Mouse (Mus musculus): ENCODE data around the gene Anp32e. TPM values are rescaled to one million over a fixed set of nuclear protein-coding genes. Genes with fewer than 3 reads are reported as not detected.
"Not testable (repeated sequence)": the region's sequence is repeated elsewhere in the genome, so short reads cannot be mapped to it uniquely, and the experiment has no call there.

Anp32e gene
- polyA plus RNA-seq, 1 experiment = 13.1 TPM

DNA sequence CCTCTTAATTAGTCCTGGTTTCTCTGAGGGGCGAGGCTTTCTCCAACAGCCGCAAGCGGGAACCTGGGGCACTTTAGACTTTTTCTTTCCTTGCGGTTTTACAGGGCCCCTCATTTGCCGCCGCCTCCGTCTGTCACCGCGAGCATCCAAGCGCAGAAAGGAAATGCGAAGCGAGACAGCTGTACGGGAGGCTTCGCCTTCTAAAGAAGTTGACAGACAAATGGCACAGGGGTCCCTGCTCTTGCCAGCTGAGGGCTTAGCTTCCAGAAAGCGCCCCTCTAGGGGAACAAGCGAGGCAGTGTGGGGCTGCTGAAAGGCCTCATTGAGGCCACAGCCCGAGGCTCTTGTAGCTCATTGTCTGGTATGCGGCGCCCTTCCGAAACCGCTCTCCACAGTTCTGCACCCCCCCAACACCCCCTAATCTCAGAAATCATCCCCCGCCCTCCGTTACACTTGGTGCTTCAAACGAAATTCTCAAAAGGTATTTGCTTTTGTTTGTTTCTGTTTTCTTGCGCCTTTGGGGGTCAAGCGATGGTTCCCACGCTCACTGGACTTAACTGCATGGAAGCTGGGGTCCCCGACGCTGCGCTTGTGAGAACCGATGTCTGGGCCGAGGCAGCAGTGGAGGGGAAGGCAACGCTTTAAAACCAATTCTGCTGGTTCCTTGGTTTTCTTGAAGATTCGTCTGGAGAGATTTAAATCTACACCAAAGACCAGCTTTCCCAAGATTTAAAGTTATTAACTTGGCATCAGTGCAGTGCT is 44.0 kb downstream of the Anp32e start:
- DNase-seq (ENCODE audit: low read depth) = no peak

DNA sequence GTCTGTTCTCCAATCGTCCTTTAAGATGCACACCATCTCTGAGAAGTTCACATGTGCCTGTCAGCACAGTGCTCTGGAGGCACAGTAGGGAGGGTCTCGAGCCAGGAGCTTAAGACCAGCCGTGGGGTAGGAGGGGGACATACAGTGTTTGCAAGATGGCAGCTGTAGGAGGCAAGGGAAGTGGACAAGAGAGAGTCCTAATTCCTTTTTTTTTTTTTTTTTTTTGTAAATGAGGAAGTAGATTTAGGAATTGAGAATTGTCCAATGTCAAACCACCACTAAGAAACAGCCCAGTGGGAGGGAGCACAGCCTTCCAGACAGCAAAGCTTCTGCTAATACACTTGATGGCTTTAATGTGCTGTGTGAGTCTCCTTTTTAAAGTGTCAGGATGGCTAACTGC is 48.0 kb downstream of the Anp32e start:
- no peak for DNase-seq (ENCODE audit: low read depth)

DNA sequence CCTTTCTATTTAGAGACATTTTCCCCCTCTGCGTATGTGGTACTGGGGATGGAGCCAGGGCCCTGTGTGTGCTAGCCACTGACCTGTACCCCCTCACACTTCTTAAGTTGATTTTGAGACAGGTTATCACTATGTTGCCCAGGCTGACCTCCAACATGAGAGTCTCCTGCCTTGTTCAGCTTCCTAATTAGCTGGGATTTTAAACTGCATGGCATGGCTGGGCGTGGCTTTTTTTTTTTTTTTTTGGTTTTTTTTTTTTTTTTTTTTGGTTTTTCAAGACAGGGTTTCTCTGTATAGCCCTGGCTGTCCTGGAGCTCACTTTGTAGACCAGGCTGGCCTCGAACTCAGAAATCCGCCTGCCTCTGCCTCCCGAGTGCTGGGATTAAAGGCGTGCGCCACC is 48.5 kb downstream of the Anp32e start:
- DNase-seq (ENCODE audit: low read depth) = not testable (repeated sequence)

DNA sequence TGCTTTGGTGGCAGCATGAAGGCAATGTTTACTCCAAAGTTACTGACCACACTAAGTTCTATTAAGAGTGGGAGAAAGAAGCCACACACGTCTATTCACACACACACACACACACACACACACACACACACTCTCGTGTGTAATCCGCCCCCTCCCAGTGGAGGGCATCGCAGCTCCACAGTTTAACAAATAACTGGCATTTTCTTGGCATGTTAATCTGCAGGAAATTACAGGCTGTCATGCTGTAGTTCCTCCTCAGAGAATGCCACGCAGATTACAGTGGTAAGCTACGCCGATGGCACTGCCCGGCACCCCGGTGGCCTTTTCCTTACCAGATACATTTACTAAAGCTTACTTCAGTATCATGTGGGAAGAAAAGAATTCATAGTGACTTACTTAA is 49.2 kb downstream of the Anp32e start:
- DNase-seq (ENCODE audit: low read depth) = no peak

DNA sequence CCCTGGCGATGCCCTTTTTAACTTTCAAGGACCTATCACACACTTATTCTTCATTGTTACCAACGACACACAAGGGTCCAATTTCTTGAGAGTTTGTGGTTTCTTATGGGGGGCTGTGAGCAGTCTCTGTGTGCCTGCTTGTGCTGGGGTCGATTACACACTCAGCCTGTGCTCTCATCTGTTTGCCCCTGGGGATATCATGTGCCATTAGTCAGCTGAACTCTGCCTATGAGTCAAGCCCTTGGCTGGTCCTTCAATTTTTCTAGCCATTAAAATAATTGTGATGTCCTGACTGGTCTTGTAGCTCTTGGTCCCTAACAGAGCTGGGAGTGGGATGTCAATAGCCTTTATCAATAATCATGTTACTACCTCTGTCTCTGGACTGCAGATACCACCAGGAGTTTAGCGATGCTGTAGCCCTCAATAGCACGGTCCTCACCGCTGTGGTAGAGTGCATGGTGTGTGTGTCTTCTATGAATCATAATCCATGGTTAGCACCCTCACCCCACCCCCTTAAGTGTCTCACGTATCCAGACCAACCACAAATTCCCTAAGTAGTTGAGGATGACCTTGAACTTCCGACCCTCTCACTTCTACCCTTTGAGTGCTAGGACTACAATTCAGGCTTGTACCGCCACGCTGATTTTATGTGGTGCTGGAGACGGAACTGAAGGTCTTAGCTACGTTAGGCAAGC is 51.4 kb downstream of the Anp32e start:
- no peak for DNase-seq (ENCODE audit: low read depth)

DNA sequence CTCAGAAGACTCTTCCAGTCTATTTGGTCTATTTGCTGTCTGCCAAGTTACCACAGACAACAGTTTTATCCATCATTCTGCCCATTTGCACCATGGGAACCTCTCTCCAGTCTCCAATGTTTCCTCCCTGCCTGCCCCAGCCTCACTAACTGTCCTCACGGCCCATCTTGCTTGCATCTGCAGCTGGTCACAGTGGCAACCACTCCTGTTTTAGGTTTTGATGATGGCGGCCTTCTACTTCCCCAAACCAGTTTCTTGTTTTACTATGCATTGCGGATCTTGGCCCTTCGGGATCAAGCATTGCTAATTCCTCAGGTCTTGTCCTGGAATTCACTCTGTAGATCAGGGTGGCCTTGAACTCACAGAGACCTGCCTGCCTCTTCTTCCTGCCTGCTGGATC is 53.1 kb downstream of the Anp32e start:
- no peak for DNase-seq (ENCODE audit: low read depth)

DNA sequence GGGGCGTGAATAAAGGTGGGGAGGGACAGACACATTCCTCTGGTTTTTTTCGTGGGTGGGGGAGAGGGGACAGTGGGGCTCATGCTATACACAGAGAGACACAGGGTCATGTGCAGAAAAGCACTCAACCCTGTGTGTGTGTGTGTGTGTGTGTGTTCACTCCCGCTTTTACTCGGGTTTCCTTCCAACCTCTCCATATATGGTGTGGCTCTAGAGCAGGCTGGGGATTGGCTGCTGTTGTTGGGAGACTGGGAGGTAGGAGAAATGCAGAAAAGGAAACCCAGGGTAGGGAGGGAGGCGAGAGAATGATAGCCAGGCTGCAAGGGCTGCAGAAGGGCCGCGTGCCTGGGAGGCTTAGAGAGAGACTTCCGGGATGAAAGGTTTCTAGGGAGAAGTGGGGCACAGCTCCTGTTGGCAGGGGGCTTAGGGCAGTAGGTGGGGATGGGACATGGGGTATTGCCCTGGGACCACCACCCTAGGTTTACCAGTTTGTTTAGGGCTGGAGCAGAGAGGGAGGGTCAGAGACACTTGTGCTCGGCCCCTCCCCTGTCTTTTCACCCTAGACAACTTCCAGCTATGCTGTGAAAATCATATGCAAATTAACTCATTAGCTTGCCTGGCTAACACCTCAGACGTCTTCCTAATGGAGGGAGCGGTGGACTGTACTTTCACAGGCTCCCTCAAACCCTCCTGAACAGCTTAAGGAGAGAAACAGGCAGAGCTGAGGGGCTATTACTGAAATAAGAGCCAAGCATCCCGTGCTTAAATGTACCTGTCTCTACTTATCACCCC is 56.4 kb downstream of the Anp32e start:
- no peak for DNase-seq (ENCODE audit: low read depth)

DNA sequence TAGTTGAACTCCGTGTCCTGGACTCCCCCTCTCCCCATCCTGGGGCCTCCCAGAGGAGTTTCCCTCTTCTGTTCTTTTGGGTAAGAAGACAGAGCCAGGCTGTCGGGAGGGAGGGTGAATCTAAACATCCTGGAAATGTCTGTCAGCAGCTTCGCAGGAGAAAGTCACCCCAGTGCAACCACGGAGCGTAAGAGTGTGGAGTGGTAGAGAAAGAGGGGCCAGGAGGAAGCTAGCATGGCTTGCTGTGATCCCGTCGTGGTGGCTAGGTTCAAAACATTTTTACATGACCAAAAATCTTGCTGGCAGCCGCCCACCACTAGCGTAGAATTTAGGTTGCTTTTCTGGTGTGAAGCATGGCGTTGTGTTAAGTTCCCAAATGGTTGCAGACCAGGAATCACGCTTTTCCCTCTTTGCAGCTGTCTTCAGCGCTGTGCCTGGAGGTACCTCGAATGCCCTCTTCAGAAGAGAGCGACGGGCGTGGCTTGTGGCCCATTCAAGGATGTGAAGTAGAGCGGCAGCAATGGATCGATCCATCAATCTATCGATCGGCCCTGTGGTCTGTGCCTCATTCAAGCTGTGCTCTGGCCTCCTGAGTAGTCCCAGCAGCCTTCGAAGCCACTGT is 57.1 kb downstream of the Anp32e start:
- DNase-seq (ENCODE audit: low read depth) = no peak

DNA sequence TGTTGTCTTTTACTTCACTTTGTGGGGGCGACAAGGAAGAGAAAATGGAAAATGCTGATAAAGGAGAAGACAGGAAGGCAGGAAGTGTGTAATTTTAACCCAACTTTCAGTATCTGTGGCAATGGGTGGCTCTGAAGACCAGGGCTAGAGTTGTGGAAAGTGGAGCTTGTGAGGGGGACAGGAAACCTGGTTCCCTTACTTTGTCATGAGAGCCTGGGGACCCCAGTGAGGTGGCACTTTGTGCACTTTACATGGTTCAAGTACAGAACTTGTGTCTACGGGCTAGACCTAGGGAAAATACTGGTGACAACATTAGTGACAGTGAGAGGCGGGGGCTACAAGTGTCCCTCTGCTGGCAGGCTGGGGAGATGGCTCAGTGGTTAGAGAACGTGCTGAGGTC is 57.9 kb downstream of the Anp32e start:
- DNase-seq (ENCODE audit: low read depth) = no peak

DNA sequence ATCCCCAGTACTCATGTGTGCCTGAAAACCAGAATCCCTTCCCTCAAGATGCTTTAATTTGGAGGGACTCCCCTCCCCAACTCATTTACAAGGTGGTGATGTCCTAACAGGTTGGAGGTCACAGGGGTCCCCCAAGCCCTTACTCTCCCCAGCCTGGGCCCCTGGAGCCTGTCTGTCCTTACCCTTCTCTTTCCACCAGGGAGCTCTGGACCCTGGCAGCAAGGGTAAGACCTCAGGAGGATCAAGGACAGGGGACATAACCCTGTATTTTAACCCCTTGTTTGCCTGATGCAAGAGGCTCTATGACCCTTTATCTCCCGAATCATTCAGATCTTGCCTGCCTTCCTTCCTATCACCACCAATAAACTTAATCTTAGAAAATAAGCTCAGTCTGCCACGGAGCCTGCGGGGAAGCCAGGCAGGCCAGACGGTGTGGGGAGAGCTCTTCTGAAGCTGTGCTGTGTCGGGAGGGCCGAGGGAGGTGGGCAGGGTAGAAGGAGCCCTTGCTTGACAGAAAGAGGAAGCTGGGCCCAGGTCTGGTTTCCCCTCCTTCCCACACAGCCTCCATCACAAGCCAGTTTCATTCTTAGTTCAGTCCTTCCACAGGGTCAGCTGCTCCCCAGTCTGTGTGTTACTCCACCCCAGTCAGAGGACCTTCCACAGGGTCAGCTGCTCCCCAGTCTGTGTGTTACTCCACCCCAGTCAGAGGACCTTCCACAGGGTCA is 58.5 kb downstream of the Anp32e start:
- DNase-seq (ENCODE audit: low read depth) = no peak

DNA sequence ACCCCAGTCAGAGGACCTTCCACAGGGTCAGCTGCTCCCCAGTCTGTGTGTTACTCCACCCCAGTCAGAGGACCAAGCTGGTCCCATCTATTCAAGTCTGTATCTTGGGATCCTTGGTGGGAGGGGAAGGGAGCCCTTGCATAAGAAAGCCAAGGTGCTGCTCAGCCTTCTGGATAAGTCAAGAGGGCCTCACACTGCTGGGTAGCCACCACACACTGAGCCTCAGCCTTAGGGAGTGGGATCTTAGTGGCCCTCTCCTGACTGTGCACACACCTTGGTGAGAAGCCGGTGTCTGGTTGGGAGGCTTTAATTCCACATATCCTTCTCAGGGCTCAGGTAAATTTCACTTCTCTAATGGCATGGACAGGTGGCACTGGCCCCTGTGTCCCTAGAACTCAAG is 59.1 kb downstream of the Anp32e start:
- DNase-seq (ENCODE audit: low read depth) = no peak

DNA sequence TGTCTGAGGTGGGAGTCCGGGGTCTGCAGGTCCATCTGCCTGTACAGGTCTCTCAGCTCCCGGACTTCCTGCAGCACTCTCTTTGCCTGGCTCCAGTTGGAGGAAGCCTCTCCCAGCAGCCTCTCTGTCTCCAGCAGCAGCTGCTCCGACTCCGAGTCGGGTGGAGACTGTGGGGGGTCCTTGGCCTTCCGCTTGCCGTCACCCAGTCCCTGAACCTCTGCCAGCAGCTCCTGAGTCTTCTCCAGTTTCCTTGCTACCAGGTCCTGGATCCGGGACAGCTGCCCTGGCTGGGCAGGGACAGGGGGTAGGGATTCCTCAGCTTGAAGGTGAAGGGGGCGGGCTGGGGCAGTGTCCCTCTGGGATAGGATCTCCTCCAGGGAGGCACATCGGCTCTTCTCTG is 59.9 kb downstream of the Anp32e start:
- DNase-seq (ENCODE audit: low read depth) = no peak

DNA sequence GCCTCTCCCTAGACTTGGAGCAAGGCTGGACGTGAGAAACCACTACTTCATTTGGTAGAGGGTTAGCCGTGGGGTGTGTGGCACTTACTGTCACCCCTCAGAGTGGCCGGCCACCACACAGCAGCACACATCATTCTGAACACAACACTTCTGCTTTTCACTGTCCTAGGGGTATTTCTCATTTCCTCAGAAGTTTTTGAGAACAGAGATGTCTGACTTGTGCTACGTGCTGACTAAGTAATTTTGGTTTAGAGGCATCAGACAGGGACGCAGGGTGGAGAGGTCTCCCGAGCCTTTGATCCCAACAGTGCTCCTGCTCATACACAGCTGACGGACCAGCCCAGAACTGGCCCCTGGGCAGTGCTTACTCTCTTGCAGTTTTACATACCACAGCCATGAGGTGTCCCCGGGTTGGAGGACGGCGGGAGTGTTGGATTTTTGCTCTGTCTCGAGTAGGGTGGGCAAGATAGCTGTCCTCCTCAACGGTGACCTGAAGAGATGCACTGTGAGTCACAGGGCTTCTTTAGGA is 61.4 kb downstream of the Anp32e start:
- no peak for DNase-seq (ENCODE audit: low read depth)

DNA sequence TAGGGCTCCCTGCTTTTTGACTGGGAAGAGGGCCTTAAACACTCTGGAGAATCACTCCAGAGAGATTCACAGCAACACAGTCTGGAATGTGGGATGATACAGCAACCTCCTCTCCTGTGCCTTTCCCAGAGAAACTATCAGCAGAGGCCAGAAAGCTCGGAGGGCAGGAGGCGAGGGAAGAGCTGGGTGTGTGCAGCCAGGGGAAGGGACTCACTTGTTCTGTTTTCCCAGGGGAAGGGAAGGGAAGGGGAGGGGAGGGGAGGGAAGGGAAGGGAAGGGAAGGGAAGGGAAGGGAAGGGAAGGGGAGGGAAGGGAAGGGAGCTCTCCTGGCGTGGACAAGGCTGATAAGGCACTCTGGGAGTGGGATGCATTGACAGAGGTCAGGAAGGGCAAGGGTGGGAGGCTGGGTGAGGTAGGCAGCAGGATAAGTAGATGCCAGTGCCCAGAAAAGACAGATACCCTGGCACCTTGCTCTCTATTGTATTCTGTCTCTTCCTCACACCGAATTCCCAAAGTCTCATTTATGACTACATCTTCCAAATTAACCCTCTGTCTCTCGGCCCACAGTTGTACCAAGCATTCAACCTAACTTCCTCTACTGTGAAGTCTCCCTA is 64.1 kb downstream of the Anp32e start:
- no peak for DNase-seq (ENCODE audit: low read depth)

DNA sequence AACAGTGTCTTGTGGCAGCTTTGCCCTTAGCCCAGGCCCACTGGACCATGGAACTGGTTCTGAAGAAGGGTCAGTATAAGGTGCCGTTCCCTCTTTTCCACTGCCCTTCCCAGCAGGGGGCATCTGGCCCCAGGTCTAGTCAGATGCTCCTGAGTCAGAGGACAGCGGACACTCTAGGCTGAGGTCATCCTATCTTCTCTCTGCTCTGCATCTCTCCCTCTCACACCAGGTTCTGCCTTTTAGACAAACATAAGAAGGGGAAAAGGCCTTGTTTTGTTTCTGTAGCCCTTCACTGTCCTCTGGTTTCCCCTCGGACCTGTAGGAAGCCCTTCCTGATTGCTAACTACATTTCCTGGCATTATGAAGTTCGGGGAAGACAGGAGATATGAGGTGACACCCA is 64.8 kb downstream of the Anp32e start:
- no peak for DNase-seq (ENCODE audit: low read depth)

DNA sequence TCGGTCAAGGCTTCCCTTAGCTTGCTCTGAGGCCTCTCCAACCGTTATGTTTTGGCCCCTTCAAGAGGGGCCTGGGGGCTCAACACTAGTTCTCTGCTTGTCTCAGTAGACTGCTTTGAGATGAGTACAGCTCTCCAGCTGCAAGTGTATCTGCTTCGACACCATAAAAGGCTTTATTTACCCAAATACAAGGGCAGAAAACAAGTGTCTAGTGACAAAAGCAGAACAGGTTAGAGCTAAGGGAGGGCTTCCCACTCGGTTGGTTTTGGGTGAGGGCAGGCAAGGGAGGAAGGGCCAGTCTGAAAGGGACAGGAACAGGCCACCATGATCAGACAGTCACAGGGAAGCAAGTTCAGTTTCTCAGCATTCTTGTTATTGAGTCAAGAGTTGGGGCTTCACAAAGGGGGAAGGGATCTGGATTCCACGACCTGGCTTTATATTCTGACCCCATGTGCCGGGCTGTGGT is 65.4 kb downstream of the Anp32e start:
- DNase-seq (ENCODE audit: low read depth) = no peak

DNA sequence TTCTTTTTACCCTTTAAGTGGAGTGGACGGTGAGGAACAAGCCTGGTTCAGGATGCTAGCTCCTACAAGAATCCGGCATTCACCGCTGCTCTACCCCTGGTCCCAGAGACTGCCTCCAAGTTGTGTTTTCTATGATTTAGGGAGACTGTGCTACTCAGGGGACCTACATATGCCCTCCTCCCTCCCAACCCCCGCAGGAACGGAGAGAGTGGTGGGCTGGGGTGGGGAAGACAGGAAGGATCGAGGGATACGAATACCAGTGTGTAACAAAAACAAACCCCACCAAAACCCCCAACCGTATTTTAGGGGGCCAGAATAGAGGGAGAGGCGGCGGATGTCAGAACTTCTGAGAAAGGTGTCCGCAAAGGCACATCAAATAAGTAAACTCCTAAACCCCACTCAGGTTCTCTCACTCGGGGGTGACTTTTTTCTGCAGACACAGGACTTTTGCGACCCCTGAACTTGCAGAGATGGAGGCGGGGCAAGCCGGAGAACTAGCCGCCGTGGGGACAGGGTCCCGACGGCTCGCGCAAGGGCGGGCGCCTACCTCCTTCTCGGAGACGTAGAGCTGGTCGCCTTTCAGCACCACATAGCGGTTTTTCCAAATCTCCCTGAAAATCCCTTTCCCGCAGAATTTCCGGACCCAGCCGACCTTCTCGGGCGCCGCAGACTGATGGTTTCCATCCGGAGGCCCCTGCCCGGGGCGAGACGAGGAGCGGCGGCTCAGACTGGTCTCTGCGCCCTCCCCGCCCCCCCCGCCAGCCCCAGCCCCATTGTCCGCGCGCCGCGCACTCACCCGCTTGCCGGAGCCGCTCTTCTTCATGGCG is 66.1 kb downstream of the Anp32e start:
- DNase-seq (ENCODE audit: low read depth) = no peak

DNA sequence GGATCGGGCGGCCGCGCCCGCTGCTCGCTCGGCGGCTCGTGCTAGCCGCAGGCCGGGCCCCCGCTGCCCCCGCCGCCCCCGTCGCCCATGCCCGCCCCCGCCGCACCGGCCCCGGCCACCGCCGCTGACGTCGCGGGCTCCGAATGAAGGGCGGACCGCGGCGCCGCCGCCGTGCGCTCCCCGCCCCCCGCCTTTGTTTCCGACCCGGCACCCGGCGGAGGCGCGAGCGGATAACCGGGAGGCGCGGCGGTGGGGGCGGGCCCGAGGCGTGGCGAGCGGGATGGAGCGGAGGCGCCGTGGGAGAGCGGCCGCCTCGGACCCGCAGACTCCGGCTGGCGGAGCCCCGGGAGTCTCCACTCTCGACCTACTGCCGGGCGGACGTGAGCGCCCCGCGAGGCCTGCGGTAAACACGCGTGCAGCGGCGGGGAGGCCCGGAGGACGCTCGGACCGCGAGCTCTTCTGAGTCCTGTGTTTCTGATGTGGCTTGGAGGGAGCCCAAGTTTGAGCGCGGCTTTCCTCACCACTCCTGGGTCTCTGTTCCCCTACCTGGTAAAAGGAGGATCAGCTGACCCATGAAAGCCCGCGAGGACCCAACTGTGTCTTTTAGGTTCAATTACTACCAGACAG is 66.9 kb downstream of the Anp32e start, which contains the start of gene Plekho1:
Gene Plekho1, minus strand, starts transcription at position 200 of the 627 bp plus-strand sequence.
- DNase-seq (ENCODE audit: low read depth) = no peak

DNA sequence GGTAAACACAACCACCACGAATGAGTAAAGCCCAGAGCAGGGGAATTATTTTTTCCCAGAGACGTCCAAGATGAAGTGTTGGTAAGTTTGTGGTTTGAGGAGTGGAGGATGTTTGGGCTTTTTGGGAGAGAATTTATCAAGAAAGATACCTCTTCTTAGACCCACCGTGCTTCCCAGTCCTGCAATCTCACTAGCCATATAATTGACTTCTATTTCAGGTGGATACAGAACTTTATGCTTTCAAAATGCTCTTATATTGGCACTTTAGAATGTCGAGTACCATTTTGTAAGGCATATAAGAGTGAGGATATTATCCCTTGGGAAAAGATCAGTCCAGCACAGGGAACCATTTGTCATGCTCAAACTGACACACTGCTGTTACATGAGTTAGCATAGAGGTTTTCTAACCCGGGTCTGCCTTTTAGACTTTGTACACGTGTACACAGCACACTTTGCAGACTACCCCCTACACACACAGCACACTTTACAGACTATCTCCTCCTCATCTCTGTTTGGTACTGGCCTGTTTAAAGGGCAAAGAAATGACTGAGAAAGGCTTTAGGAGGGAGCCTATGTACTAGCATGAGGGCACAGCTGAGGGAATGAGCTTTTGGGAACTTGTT is 67.5 kb downstream of the Anp32e start:
- DNase-seq (ENCODE audit: low read depth) = no peak

Data from gonadal fat pad, adult 2 months (tissue).